8 mouse cellular contexts compared by ENCODE assay signal in the genomic region with DNA sequence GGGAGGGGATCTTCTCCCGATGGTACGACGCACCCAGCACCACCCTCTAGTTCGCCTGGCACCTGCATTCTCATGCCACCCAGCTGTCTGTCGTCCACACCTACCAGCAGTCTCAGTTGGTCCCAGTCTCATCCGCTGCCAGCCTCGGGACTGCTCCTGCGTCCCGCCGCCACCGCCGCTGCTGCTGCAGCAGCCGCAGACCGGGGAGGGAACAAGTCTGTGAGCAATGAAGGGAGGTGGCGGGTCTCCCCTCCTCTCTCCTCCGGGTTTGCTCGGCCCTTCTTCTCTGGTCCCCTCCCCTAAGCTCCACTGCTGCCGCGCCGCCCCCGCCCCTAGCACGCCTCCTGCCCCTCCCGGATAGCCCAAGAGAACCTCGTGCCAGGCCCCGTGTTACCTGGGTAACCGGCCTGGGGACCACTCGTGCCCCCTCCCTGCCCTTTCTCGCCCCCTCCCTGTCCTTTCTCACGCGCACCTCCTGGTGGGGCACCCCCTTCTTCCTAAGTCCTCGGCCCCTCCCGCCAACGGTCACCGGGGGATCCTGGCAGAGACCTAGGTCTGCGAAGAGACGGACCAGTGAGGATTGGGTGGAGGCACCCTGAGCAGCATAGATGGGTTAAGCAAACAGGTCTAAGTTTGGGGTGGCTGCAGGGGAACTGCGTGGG. TPM values are rescaled to one million over a fixed set of nuclear protein-coding genes. Genes with fewer than 3 reads are reported as not detected.
DNase-seq lines count a peak whose midpoint lies in the region; ATAC-seq and TF ChIP-seq lines count a peak whose summit lies in the region.

Gene Gm42742, minus strand, starts transcription at position 197 of the 662 bp plus-strand sequence.
Gene Prrt2, minus strand, starts transcription at position 311 of the 662 bp plus-strand sequence.

- TF ChIP-seq POLR2A in brain, embryonic 14.5 days (IDR thresholded peaks at IDR 0.05; ENCODE audit: borderline replicate concordance, extremely low read depth, insufficient read depth, insufficient read length, poor library complexity, severe bottlenecking): peak; percentile 28; the same call in 1 of the 2 replicates
- no peak for TF ChIP-seq POLR2A in small intestine, adult 2 months (IDR thresholded peaks at IDR 0.05; ENCODE audit: low read depth, low read length)

- peak within 1 kb of the TSS; percentile 99 for H3K4me2 ChIP-seq in forebrain, embryonic 13.5 days
- peak within 1 kb of the TSS; percentile 84 for H3K4me2 ChIP-seq in hindbrain, embryonic 11.5 days (replicated peaks; ENCODE audit: low read depth, low read length)

- peak; percentile 88 for DNase-seq in brain, embryonic 14.5 days (ENCODE audit: low read depth)
- DNase-seq in hindbrain, embryonic 11.5 days (ENCODE audit: low spot score): peak; percentile 61
- DNase-seq in left cerebral cortex, adult 2 months (ENCODE audit: extremely low spot score in 1 of 2, low spot score in 2 of 2): peak; percentile 71 to 73
- DNase-seq in lung, postnatal 36 days: peak; percentile 44

- H3K4me1 ChIP-seq in erythroblast, embryonic 14.5 days (ENCODE audit: control insufficient read depth): peaks cover 72% of the 10 kb centered on the region
- peaks cover 82% of the 10 kb centered on the region for H3K4me1 ChIP-seq in forebrain, embryonic 13.5 days
- H3K4me1 ChIP-seq in hindbrain, embryonic 11.5 days (replicated peaks; ENCODE audit: control insufficient read depth, insufficient read depth, low read length): peaks cover 25% of the 10 kb centered on the region
- H3K4me1 ChIP-seq in small intestine, adult 2 months (ENCODE audit: control insufficient read depth, insufficient read depth, insufficient read length, low read length): peaks cover 8% of the 10 kb centered on the region

- intact Hi-C loops in left cerebral cortex, adult 2 months (cut with DNase I): loop anchor here (5.0 kb wide), 1 partner anchor 199 kb away; no protein-coding TSS in a partner anchor

- H3K9ac ChIP-seq in forebrain, embryonic 13.5 days: peak within 1 kb of the TSS; percentile 100
- peak within 1 kb of the TSS; percentile 74 for H3K9ac ChIP-seq in hindbrain, embryonic 11.5 days (ENCODE audit: low read depth, low read length)

- ATAC-seq in erythroblast, adult 5-6 weeks (replicated peaks; ENCODE audit: low FRiP score, poor library complexity, severe bottlenecking): no peak
- peak; percentile 16 for ATAC-seq in forebrain, embryonic 13.5 days
- no peak for ATAC-seq in hindbrain, embryonic 11.5 days (ENCODE audit: low FRiP score)

- peaks cover 7% of the 10 kb centered on the region for H3K27me3 ChIP-seq in erythroblast, embryonic 14.5 days (ENCODE audit: control insufficient read depth)
- H3K27me3 ChIP-seq in forebrain, embryonic 13.5 days: no peaks in the 10 kb centered on the region
- H3K27me3 ChIP-seq in hindbrain, embryonic 11.5 days (ENCODE audit: control insufficient read depth, insufficient read depth, low read length): no peaks in the 10 kb centered on the region
- H3K27me3 ChIP-seq in small intestine, adult 2 months (ENCODE audit: control insufficient read depth, insufficient read depth, low read length): no peaks in the 10 kb centered on the region

- 2% methylated on average over 30 of the region's 37 CpGs for WGBS in forebrain, embryonic 13.5 days
- 2% methylated on average over 31 of the region's 37 CpGs for WGBS in hindbrain, embryonic 11.5 days
- 3% methylated on average over 37 of the region's 37 CpGs for WGBS in small intestine, adult 2 months

- TF ChIP-seq CTCF in brain, embryonic 14.5 days (IDR thresholded peaks at IDR 0.05; ENCODE audit: borderline replicate concordance, extremely low read depth, insufficient read depth, insufficient read length): no peak
- TF ChIP-seq CTCF in left cerebral cortex, adult 2 months (IDR thresholded peaks at IDR 0.05): no peak
- no peak for TF ChIP-seq CTCF in small intestine, adult 2 months (IDR thresholded peaks at IDR 0.05; ENCODE audit: extremely low read depth, insufficient read length, insufficient replicate concordance, low read depth, low read length)

- H3K27ac ChIP-seq in forebrain, embryonic 13.5 days: peak within 1 kb of the TSS; percentile 92
- peak within 1 kb of the TSS; percentile 75 for H3K27ac ChIP-seq in hindbrain, embryonic 11.5 days (ENCODE audit: low read depth, low read length)
- H3K27ac ChIP-seq in left cerebral cortex, adult 2 months: peak within 1 kb of the TSS; percentile 95
- H3K27ac ChIP-seq in small intestine, adult 2 months (ENCODE audit: insufficient read depth, low read depth, low read length): peak within 1 kb of the TSS; percentile 8; the same call in 1 of the 2 replicates

- peaks cover 47% of the 10 kb centered on the region for H3K36me3 ChIP-seq in erythroblast, embryonic 14.5 days (ENCODE audit: control insufficient read depth)
- peaks cover 33% of the 10 kb centered on the region for H3K36me3 ChIP-seq in forebrain, embryonic 13.5 days (ENCODE audit: poor library complexity, severe bottlenecking)
- peaks cover 4% of the 10 kb centered on the region; the same call in 1 of the 2 replicates for H3K36me3 ChIP-seq in hindbrain, embryonic 11.5 days (ENCODE audit: control insufficient read depth, insufficient read depth, low read length)
- peaks cover 22% of the 10 kb centered on the region for H3K36me3 ChIP-seq in small intestine, adult 2 months (ENCODE audit: control insufficient read depth, insufficient read depth, low read length)

- H3K9me3 ChIP-seq in erythroblast, embryonic 14.5 days (ENCODE audit: control insufficient read depth, low read length): no peaks in the 10 kb centered on the region
- H3K9me3 ChIP-seq in forebrain, embryonic 13.5 days (replicated peaks): no peaks in the 10 kb centered on the region
- no peaks in the 10 kb centered on the region for H3K9me3 ChIP-seq in hindbrain, embryonic 11.5 days (ENCODE audit: control insufficient read depth, low read length)

- H3K4me3 ChIP-seq in erythroblast, embryonic 14.5 days (replicated peaks): peak within 1 kb of the TSS; percentile 34
- H3K4me3 ChIP-seq in forebrain, embryonic 13.5 days: peak within 1 kb of the TSS; percentile 55
- H3K4me3 ChIP-seq in hindbrain, embryonic 11.5 days (ENCODE audit: low read depth, low read length): peak within 1 kb of the TSS; percentile 38
- peak within 1 kb of the TSS; percentile 69 for H3K4me3 ChIP-seq in left cerebral cortex, adult 2 months
- H3K4me3 ChIP-seq in small intestine, adult 2 months (ENCODE audit: low read depth, low read length): peak within 1 kb of the TSS; percentile 55

RNA-seq across cellular contexts. Expression of gene Gm42742, which starts in this region (rescaled TPM):
- 15.4 and 20.8 TPM in 2 replicates for polyA plus RNA-seq in erythroblast, embryonic 14.5 days (2012)
- total RNA-seq in erythroblast, adult 5-6 weeks (2015; ENCODE audit: low replicate concordance): 1.7 and 1.9 TPM in 2 replicates
- 8.1 and 9.1 TPM in 2 replicates for total RNA-seq in erythroblast, adult 5-6 weeks (2017; ENCODE audit: low replicate concordance)
- polyA plus RNA-seq in brain, embryonic 14.5 days (2012; rRNA removed): 77.9 and 87.6 TPM in 2 replicates
- 41.1 and 88.0 TPM in 2 replicates for polyA plus RNA-seq in forebrain, embryonic 13.5 days (2015; fragmentation: Nextera tagmentation; extraction: Ambion mirVana)
- 50.4 and 53.7 TPM in 2 replicates for polyA plus RNA-seq in hindbrain, embryonic 11.5 days (2014; fragmentation: Nextera tagmentation; extraction: Ambion mirVana)
- total RNA-seq in left cerebral cortex, adult 2 months (2021): 10 to 100 TPM; 61.0 to 66.3 TPM
- polyA plus RNA-seq in small intestine, adult 2 months (2012; rRNA removed): 9.5 and 26.4 TPM in 2 replicates

RNA-seq across cellular contexts. Expression of gene Prrt2, which starts in this region (rescaled TPM):
- 0.04 and 0.17 TPM in 2 replicates for polyA plus RNA-seq in erythroblast, embryonic 14.5 days (2012)
- total RNA-seq in erythroblast, adult 5-6 weeks (2015; ENCODE audit: low replicate concordance): not detected in 2 replicates
- total RNA-seq in erythroblast, adult 5-6 weeks (2017; ENCODE audit: low replicate concordance): 1.5 TPM in 1 of 2 replicates, not detected in the other
- 71.4 and 81.2 TPM in 2 replicates for polyA plus RNA-seq in brain, embryonic 14.5 days (2012; rRNA removed)
- polyA plus RNA-seq in forebrain, embryonic 13.5 days (2015; fragmentation: Nextera tagmentation; extraction: Ambion mirVana): 6.8 and 8.3 TPM in 2 replicates
- 7.2 and 7.7 TPM in 2 replicates for polyA plus RNA-seq in hindbrain, embryonic 11.5 days (2014; fragmentation: Nextera tagmentation; extraction: Ambion mirVana)
- total RNA-seq in left cerebral cortex, adult 2 months (2021): 100 to 1,000 TPM; 214 to 216 TPM
- 1.3 and 2.7 TPM in 2 replicates for polyA plus RNA-seq in small intestine, adult 2 months (2012; rRNA removed)

Comparison
In these comparisons a context has a peak if more than half of its experiments do, and no peak if none do; other contexts are left out.
1. RNA of gene Gm42742 (total RNA-seq): 61.0 to 66.3 TPM in left cerebral cortex, adult 2 months; 1.7 to 9.1 TPM in erythroblast, adult 5-6 weeks; every median in the first group is over 4 times any median in the second.
2. RNA of gene Prrt2 (total RNA-seq): 214 to 216 TPM in left cerebral cortex, adult 2 months; 1.5 TPM in erythroblast, adult 5-6 weeks; every median in the first group is over 10 times any median in the second.
3. H3K27ac ChIP-seq: peak in every context shown above with its lines; median percentile 95 in left cerebral cortex, adult 2 months; 92 in forebrain, embryonic 13.5 days; 75 in hindbrain, embryonic 11.5 days; 8 in small intestine, adult 2 months.
4. Peak in every context shown above with its lines, with median percentiles within 50 percentile points of each other: H3K4me3 ChIP-seq and DNase-seq.